Mouse (Mus musculus) hindbrain, embryonic 13.5 days (tissue): ENCODE data around the gene Slc35b4. TPM values are rescaled to one million over a fixed set of nuclear protein-coding genes. Genes with fewer than 3 reads are reported as not detected.

Experiments
- ATAC-seq: fragments of 200-750 bp; cut with Nextera tagmentation; 2 replicates; pipeline ENCODE4 v1.8.0; 2017; ENCODE audit warnings: moderate TSS enrichment; ENCODE audit not compliant: low FRiP score
- H3K27ac ChIP-seq: fragments of 300-500 bp; sonication (generic); 2 replicates; pipeline ENCODE4 v1.5.1; 2015; ENCODE audit warnings: inconsistent platforms, mild to moderate bottlenecking, moderate library complexity
- H3K27me3 ChIP-seq: fragments of 300-500 bp; sonication (generic); 2 replicates; pipeline ENCODE4 v1.6.1; 2015; ENCODE audit warnings: mild to moderate bottlenecking, inconsistent platforms
- H3K36me3 ChIP-seq: fragments of 300-500 bp; sonication (generic); 2 replicates; pipeline ENCODE4 v1.6.1; 2015; ENCODE audit warnings: mild to moderate bottlenecking, inconsistent platforms
- H3K4me1 ChIP-seq: fragments of 300-500 bp; sonication (generic); replicated peaks from 2 replicates; pipeline ENCODE4 v1.6.1; 2015; ENCODE audit warnings: inconsistent platforms
- H3K4me2 ChIP-seq: fragments of 300-500 bp; sonication (generic); 2 replicates; pipeline ENCODE4 v1.6.1; 2015; ENCODE audit warnings: inconsistent platforms, mild to moderate bottlenecking, moderate library complexity
- H3K4me3 ChIP-seq: fragments of 300-500 bp; sonication (generic); 2 replicates; pipeline ENCODE4 v1.5.1; 2015; ENCODE audit warnings: mild to moderate bottlenecking, inconsistent platforms
- H3K9ac ChIP-seq: fragments of 300-500 bp; sonication (generic); 2 replicates; pipeline ENCODE4 v1.6.1; 2015; ENCODE audit warnings: mild to moderate bottlenecking, inconsistent platforms
- H3K9me3 ChIP-seq: fragments of 300-500 bp; sonication (generic); 2 replicates; pipeline ENCODE4 v1.6.1; 2016; ENCODE audit warnings: inconsistent platforms
- WGBS: fragments of 180-500 bp; shearing (Covaris S2); methylation state at CpG from one replicate; pipeline ENCODE4 v1.1.7; 2015; 5-methylcytosine and 5-hydroxymethylcytosine counted together
- polyA plus RNA-seq: library from polyadenylated mRNA; unstranded; fragments of >200 nt; fragmentation: Nextera tagmentation; extraction: Ambion mirVana; gene quantifications from 2 replicates; pipeline ENCODE4 v1.2.1, GENCODE M21; 2015

Slc35b4 gene
- polyA plus RNA-seq, 1 experiment from 2014 or later: 40.7 TPM

GRCm38 (mm10) chr6:34187273-34187863, 10.5 kb upstream of the Slc35b4 start:
- WGBS: 22% methylated on average over 2 of the region's 2 CpGs
- Histone ChIP-seq H3K4me1 (no peaks in the 10 kb centered on the region; the same call in 1 of the 2 replicates), H3K9ac (no peak overlapping the region), H3K4me3 (no peak overlapping the region), H3K4me2 (no peak overlapping the region), H3K27ac (no peak overlapping the region), H3K27me3 (no peaks in the 10 kb centered on the region), H3K36me3 (no peaks in the 10 kb centered on the region), H3K9me3 (no peaks in the 10 kb centered on the region)
- 0 out of 2 replicates have a peak, but pooled peaks have one; percentile 36 for ATAC-seq

GRCm38 (mm10) chr6:34183326-34183725, 6.4 kb upstream of the Slc35b4 start:
- H3K4me1 ChIP-seq: no peaks in the 10 kb centered on the region; the same call in 1 of the 2 replicates
- H3K27ac ChIP-seq: no peak overlapping the region
- H3K4me3 ChIP-seq: no peak overlapping the region
- H3K9me3 ChIP-seq: no peaks in the 10 kb centered on the region; the same call in 1 of the 2 replicates
- H3K9ac ChIP-seq: no peak overlapping the region
- no peaks in the 10 kb centered on the region for H3K36me3 ChIP-seq
- no peak for ATAC-seq
- H3K4me2 ChIP-seq: no peak overlapping the region
- no peaks in the 10 kb centered on the region for H3K27me3 ChIP-seq
- WGBS: 91% methylated on average over 3 of the region's 3 CpGs

- 82% methylated on average over 3 of the region's 3 CpGs for WGBS
- Histone ChIP-seq H3K4me1 (no peaks in the 10 kb centered on the region), H3K4me3 (no peak overlapping the region), H3K9ac (no peak overlapping the region), H3K27me3 (no peaks in the 10 kb centered on the region), H3K4me2 (no peak overlapping the region), H3K9me3 (no peaks in the 10 kb centered on the region; the same call in 1 of the 2 replicates), H3K27ac (no peak overlapping the region), H3K36me3 (no peaks in the 10 kb centered on the region)
- ATAC-seq: no peak
Observed at GRCm38 (mm10) chr6:34181961-34182360, 5.0 kb upstream of the Slc35b4 start.

- H3K27me3 ChIP-seq: no peaks in the 10 kb centered on the region
- H3K4me3 ChIP-seq: no peak overlapping the region
- H3K4me2 ChIP-seq: no peak overlapping the region
- H3K27ac ChIP-seq: no peak overlapping the region
- no peaks in the 10 kb centered on the region for H3K36me3 ChIP-seq
- H3K4me1 ChIP-seq: peaks cover 11% of the 10 kb centered on the region
- H3K9me3 ChIP-seq: no peaks in the 10 kb centered on the region; the same call in 1 of the 2 replicates
- no peak overlapping the region for H3K9ac ChIP-seq
- no peak for ATAC-seq
- WGBS: 89% methylated on average over 4 of the region's 4 CpGs
Observed at GRCm38 (mm10) chr6:34179911-34180310, 3.0 kb upstream of the Slc35b4 start.

GRCm38 (mm10) chr6:34179007-34179406, 2.1 kb upstream of the Slc35b4 start:
- Histone ChIP-seq H3K4me2 (no peak overlapping the region), H3K4me3 (no peak overlapping the region), H3K27ac (no peak overlapping the region), H3K36me3 (no peaks in the 10 kb centered on the region), H3K27me3 (no peaks in the 10 kb centered on the region), H3K9ac (no peak overlapping the region), H3K9me3 (no peaks in the 10 kb centered on the region; the same call in 1 of the 2 replicates), H3K4me1 (peaks cover 11% of the 10 kb centered on the region)
- 90% methylated on average over 3 of the region's 3 CpGs for WGBS
- no peak for ATAC-seq

GRCm38 (mm10) chr6:34176111-34176863, 624 bp downstream of the Slc35b4 start:
- Histone ChIP-seq H3K4me2 (peak overlapping the region; percentile 80), H3K4me3 (peak overlapping the region; percentile 85), H3K4me1 (peaks cover 13% of the 10 kb centered on the region), H3K9ac (peak overlapping the region; percentile 89), H3K27ac (peak overlapping the region; percentile 77), H3K9me3 (no peaks in the 10 kb centered on the region; the same call in 1 of the 2 replicates), H3K36me3 (no peaks in the 10 kb centered on the region), H3K27me3 (no peaks in the 10 kb centered on the region)
- 3% methylated on average over 29 of the region's 29 CpGs for WGBS
- ATAC-seq: peak; percentile 90

GRCm38 (mm10) chr6:34174715-34175114, 2.2 kb downstream of the Slc35b4 start:
- peaks cover 7% of the 10 kb centered on the region for H3K36me3 ChIP-seq
- peaks cover 13% of the 10 kb centered on the region for H3K4me1 ChIP-seq
- no peak for ATAC-seq
- no peak overlapping the region for H3K4me2 ChIP-seq
- no peak overlapping the region for H3K4me3 ChIP-seq
- H3K27me3 ChIP-seq: no peaks in the 10 kb centered on the region
- 90% methylated on average over 8 of the region's 8 CpGs for WGBS
- no peak overlapping the region for H3K27ac ChIP-seq
- H3K9me3 ChIP-seq: no peaks in the 10 kb centered on the region
- H3K9ac ChIP-seq: no peak overlapping the region

- Histone ChIP-seq H3K4me1 (peaks cover 13% of the 10 kb centered on the region), H3K9me3 (no peaks in the 10 kb centered on the region)
- 83% methylated on average over 11 of the region's 12 CpGs for WGBS
Observed at GRCm38 (mm10) chr6:34173251-34173650, 3.7 kb downstream of the Slc35b4 start.

GRCm38 (mm10) chr6:34171748-34172457, 5.0 kb downstream of the Slc35b4 start:
- no peak overlapping the region for H3K9ac ChIP-seq
- H3K27me3 ChIP-seq: no peaks in the 10 kb centered on the region
- WGBS: 96% methylated on average over 12 of the region's 12 CpGs
- no peaks in the 10 kb centered on the region for H3K9me3 ChIP-seq
- no peak overlapping the region for H3K4me2 ChIP-seq
- H3K4me3 ChIP-seq: no peak overlapping the region
- peaks cover 23% of the 10 kb centered on the region for H3K36me3 ChIP-seq
- H3K27ac ChIP-seq: no peak overlapping the region
- ATAC-seq: no peak
- peaks cover 13% of the 10 kb centered on the region for H3K4me1 ChIP-seq

More at GRCm38 (mm10) chr6:34173251-34173650, 3.7 kb downstream of the Slc35b4 start:
- Histone ChIP-seq H3K9ac (no peak overlapping the region), H3K27me3 (no peaks in the 10 kb centered on the region), H3K4me3 (no peak overlapping the region), H3K36me3 (peaks cover 16% of the 10 kb centered on the region), H3K4me2 (no peak overlapping the region), H3K27ac (no peak overlapping the region)
- ATAC-seq: no peak

- Histone ChIP-seq H3K27ac (no peak overlapping the region), H3K36me3 (peaks cover 33% of the 10 kb centered on the region), H3K4me1 (peaks cover 8% of the 10 kb centered on the region), H3K4me2 (no peak overlapping the region), H3K9ac (no peak overlapping the region), H3K27me3 (no peaks in the 10 kb centered on the region), H3K4me3 (no peak overlapping the region), H3K9me3 (no peaks in the 10 kb centered on the region)
- ATAC-seq: no peak
- WGBS: 90% methylated on average over 7 of the region's 7 CpGs
Observed at GRCm38 (mm10) chr6:34170844-34171494, 5.9 kb downstream of the Slc35b4 start.

GRCm38 (mm10) chr6:34168834-34169233, 8.1 kb downstream of the Slc35b4 start:
- ATAC-seq: no peak
- peaks cover 48% of the 10 kb centered on the region for H3K36me3 ChIP-seq

GRCm38 (mm10) chr6:34163014-34163413, 13.9 kb downstream of the Slc35b4 start:
- WGBS: 89% methylated on average over 9 of the region's 9 CpGs
- Histone ChIP-seq H3K27me3 (no peaks in the 10 kb centered on the region), H3K9ac (no peak overlapping the region), H3K27ac (no peak overlapping the region), H3K9me3 (no peaks in the 10 kb centered on the region), H3K4me3 (no peak overlapping the region), H3K4me2 (no peak overlapping the region), H3K36me3 (peaks cover 82% of the 10 kb centered on the region), H3K4me1 (no peaks in the 10 kb centered on the region)
- no peak for ATAC-seq

More at GRCm38 (mm10) chr6:34168834-34169233, 8.1 kb downstream of the Slc35b4 start:
- H3K4me2 ChIP-seq: no peak overlapping the region
- H3K9me3 ChIP-seq: no peaks in the 10 kb centered on the region
- no peaks in the 10 kb centered on the region for H3K27me3 ChIP-seq
- peaks cover 1% of the 10 kb centered on the region; the same call in 1 of the 2 replicates for H3K4me1 ChIP-seq
- no peak overlapping the region for H3K9ac ChIP-seq
- no peak overlapping the region for H3K27ac ChIP-seq
- H3K4me3 ChIP-seq: no peak overlapping the region
- 83% methylated on average over 3 of the region's 3 CpGs for WGBS
